Mouse (Mus musculus) left cerebral cortex, postnatal 4 days (tissue): ENCODE measurements around the gene Gmpr2. TPM values are rescaled to one million over a fixed set of nuclear protein-coding genes. Genes with fewer than 3 reads are reported as not detected.

Experiments used
- DNase-seq: peaks from one replicate; pipeline ENCODE4 v3.0.0-alpha.2; 2022
- intact Hi-C: fragments of 180-260 bp; cut with DNase I; formaldehyde crosslinking; loops from one replicate; pipeline ENCODE4 v1.15.1; 2025
- total RNA-seq, 2 experiments: library from RNA; stranded (reverse); gene quantifications; 2 replicates each; pipeline ENCODE4 v1.2.3; 2021

Gene Gmpr2
- total RNA-seq, 2 experiments from 2014 or later: 33.8 to 35.4 TPM

DNA sequence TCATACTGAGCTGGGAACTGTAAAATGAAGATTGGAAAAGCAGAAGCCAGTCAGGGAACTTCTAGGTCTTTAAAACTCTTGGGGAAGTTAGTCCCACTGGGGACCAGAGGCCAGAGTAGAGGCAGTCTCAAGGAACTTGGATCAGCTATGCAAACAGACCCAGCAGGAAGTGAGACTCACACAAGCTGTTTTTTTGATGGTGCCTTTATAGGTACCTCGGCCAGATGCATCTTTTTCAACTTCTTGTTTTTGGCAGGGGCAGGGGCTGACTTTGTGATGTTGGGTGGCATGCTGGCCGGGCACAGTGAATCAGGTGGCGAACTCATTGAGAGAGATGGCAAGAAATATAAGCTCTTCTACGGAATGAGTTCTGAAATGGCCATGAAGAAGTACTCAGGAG, 5.9 kb downstream of the Gmpr2 start:
- intact Hi-C loops: no loop called here
- DNase-seq: no peak

DNA sequence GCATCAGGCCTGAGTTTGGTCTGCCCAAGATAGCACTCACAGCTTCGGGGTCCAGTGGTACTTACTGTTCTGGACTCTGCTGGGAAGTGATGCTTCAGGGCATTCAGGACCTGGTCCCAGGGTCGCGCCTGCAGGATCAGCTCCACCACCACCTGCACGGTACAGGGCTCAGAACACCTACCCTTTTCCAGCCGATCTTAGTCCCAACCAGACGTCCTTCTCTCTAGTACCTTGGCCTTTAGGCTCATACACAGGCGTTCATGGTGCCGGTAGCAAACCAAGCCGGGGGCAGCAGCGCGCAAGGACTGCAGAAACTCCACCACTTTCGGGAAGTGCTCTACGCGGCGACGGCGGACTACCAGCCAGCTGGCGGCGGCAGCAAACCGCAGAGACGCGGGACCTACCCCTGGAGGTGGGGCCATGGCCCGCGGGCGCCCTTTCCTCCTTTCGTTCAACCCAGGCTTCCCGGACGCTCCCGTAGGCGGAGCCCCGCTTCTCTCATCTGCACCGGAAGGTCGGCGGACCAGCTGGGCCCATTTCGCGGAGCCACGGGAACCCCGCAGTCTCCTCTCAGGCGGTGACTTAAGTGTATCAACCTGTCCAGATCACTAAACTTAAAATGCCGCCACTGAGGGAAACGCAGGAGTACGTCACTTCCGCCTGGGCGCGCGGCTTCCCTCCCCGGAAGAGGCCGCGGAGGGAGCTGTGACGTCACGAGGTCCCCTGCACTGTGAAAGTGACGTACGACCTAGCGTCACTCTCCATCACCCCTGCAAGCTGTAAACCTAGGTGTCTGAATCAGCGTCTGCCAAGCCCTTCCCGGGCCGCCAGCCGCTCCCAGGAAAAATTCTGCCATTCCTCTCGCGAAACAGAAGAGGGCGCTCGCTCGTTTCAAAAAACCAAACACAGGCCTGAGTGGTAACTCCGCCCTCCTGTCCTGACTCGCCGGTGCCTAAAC, 9.7 kb downstream of the Gmpr2 start, which contains the start of gene Tinf2:
Tinf2 (minus strand) TSS at position 661 of the 958 bp plus-strand sequence.
- DNase-seq: peak; percentile 95
- intact Hi-C loops: loop anchor here (10.0 kb wide), 1 partner anchor 223 kb away; the partner anchor contains the start of gene Sdr39u1

DNA sequence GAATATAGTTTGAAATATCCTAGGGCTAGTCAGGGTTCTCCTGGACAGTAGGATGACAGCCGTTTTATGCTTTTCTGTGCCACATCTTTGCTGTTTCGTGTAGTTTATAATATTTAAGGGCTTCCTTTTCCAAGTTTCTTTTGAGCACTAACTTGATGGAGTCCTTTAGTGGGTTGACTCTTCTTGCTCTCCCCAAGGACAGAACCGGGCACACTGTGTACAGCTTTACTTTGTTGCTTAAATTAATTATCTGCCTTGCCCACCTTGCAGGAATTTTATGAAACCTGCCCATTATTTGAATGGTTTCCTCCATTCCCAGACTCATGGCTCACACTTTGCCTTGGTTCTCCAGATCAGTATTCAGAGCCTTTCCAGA, 10.4 kb downstream of the Gmpr2 start:
- intact Hi-C loops: loop anchor here (10.0 kb wide), 1 partner anchor 223 kb away; the partner anchor contains the start of gene Sdr39u1
- no peak for DNase-seq

DNA sequence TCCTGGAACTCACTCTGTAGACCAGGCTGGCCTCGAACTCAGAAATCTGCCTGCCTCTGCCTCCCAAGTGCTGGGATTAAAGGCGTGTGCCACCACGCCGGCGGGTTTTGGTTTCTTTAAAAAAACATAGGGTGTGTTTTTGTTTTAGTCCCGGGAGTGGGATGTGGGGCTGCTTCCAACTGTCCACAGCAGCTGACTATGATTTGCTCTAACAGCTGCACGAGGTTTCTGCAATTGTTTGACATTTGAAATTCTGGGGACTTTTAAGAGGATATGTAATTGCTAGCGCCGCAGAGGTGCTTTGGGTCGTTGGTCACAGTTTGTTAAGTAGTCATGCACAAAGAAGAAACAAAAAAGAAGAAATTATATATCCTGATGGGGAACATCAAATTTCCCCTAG, 17.7 kb downstream of the Gmpr2 start:
- intact Hi-C loops: loop anchor here (10.0 kb wide), 1 partner anchor 215 kb away; the partner anchor contains the start of gene Sdr39u1
- DNase-seq: no peak

DNA sequence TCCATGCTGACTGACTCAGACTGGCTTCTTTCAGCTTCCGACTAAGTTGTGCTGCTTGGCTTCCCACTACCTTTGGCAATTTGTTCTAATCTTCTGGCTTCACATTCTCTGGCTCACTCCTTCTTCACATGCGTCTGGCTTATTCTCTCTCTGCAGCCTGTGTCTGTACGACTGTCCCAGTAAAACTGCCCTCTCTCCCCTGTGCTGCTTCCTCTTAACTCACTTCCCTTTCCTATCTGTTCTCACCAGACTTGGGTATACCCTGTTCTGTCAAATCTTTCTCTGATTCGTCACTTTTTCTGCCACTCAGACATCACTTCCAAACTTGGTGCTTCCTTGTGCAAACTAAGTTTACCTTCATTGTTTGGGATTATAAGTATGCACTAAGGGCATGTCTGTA, 25.5 kb downstream of the Gmpr2 start:
- no peak for DNase-seq
- intact Hi-C loops: no loop called here

DNA sequence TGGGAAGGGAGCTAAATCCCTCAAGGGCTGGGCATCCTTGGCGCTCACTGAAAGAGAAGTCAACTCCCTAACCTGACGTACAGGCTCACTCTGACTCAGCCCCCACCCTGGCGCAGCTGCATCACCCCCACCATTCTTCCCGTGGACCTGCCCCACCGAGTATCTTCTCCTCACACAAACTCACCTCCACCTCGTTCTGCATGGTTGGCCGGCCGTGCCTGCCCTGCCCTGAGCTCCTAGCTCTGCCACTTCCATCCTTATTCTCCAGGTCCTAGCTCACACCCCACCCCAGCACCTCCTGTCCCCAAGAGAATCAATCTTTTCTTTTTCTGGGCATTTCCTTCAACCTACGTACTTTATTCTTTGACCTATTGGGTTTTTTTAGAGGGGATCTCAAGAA, 29.4 kb downstream of the Gmpr2 start:
- intact Hi-C loops: no loop called here

DNA sequence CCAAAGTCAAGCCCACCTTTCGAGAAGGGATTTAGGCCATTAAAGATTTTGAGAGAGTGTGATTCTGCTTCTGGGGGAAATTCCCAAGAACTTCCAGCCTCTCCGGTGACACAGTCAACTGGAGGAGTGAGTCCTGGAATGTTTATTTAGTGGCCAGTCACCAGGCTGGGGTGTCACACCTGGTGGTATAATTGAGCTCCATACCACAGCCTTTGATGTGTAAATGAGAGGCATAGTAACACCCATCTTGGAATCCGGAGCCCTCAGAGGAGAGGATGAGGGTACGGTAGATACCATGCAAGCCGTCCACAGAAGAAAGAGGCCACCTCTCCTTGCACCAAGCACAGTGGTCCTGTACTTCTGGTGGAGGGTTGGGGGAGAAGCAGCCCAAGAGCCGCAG, 31.0 kb downstream of the Gmpr2 start:
- intact Hi-C loops: no loop called here
- no peak for DNase-seq

More for the DNA sequence above, 29.4 kb downstream of the Gmpr2 start:
- no peak for DNase-seq

DNA sequence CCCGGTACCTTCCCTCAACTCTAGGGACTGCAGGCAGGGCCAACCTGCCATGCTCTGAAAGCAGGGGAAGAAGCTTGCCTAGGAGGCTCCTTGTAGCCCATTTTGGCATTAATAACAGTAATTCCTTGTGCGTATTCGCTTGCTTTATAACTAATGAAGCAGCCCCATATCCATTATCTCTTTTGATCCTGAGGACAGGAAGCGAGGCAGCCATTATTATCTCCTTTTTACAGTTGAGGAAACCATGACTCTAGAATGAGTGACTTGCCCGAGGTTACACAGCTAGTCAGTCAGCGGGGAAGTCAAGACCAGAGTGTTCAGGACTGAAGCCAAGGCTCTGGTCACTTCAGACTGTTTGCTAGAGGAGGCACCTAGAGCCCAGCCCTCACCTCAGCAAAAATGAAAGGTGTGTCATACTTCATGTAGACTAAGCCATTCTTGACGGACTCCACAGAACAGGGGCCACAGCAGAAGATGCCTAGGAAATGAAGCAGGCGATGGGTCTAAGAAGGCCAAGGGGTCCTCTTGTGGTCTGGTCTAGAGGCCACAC, 34.4 kb downstream of the Gmpr2 start:
- intact Hi-C loops: no loop called here
- DNase-seq: no peak

DNA sequence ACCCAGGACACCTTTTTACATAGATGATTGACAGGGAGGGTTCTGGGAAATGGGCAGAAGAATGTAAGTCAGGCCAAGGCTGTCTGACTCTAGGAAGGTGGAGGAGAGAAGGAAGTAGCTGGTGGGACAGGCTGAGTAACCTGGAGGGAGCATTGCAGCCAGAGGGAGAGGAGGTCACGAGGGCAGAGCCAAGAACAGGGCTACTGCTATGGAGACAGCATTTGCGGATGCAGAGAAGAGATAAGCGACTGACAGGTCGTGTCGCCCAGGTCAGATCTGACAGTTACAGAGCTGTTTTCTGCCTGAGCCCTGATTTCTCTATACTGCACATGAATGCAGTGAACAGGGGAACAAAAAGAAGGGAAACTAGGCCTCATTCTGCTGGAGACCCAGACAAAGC, 35.7 kb downstream of the Gmpr2 start:
- intact Hi-C loops: no loop called here
- no peak for DNase-seq

DNA sequence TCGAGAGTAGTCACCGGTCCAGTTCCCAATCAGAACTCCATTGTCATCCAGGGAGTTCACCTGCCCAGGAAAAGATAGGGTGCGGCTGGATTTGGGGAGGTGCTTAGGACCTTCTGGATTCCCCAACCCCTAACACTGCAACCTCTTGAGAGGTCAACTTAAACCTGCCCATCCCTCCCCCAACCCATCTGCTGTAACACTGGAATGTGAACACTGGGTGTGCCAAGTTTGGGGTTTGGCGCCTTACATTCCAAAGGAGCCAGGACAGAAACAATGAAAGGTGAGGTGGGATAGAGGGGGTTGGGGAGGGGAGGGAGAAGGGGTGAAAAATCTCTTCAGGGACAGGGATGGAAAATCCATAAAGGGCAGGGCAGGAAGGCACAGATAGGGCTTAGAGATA, 37.8 kb downstream of the Gmpr2 start:
- DNase-seq: no peak
- intact Hi-C loops: no loop called here

DNA sequence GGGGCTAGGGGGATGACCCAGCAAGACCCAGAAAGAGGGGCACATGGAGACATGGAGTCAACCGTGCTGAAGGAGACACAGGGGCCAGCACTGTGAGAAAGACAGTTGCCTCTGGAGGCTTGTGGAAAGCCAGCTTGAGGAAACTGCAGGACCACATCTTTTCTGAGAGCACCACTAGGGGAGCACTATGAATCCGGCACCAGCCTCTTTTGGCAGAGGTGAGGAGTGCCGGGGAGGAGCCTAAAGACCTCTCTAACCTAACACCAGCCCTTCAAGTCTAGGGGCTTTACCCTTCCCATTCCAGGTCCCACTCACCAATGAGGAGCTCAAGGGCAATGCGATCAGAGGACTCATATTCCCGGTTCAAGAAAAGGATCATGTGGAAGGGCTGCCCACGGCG, 40.0 kb downstream of the Gmpr2 start:
- intact Hi-C loops: no loop called here
- DNase-seq: no peak

DNA sequence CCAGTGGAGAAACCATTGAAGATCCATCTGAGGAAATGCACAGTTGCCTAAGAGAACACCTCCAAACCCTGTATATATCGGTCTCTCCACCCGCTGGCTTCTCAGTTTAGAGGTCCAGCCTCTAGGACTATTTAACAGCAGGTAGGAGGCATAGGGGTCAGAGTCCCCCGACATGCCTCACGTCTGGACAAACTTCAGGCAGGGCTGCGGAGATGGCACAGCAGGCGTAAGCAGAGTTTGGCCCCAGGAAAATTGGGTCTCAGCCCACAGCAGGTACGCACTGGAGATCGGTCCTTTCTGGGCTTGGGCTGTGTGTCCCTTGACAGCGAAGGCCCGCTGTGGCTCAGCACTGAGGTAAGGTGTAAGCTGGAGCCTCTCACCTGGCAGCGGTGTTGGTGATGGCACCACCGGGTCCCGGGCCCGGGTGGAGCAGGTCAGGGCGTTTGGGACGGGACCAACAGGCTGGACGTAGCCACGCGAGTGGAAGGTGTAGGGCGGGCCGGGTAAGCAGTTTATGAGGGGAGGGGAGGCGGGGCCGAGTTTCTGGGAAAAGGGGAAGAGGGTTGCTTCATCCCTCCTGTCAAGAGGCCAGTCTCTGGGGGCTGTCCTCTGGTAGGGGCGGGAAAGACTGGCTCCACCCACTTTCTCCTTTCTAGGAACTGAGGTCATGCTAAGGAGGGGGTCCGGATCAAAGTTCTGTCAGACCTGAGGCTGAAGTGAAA, 41.4 kb downstream of the Gmpr2 start:
- intact Hi-C loops: no loop called here
- no peak for DNase-seq

DNA sequence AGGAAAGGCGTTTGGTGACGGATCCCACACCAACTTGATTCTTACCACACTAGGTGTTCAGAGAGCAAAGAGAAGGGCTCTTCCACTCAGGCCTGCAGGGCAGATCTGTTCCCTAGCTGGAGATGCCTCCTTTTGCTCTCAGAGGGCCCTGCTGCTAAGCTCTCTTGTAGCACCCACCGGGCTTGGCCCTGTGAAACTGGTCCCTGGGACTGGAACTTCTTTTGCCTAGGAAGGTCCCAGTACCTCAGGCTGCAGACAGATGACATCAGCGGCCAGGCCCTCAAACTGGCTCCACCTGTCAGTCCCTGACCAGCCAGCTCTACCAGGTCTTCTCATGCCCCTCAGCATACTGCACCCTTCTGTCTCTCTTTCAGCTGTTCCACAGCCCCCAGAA, 42.0 kb downstream of the Gmpr2 start, which contains the start of gene Tgm1:
Tgm1 (minus strand) TSS at position 198 of the 394 bp plus-strand sequence.
- DNase-seq: no peak
- intact Hi-C loops: no loop called here

DNA sequence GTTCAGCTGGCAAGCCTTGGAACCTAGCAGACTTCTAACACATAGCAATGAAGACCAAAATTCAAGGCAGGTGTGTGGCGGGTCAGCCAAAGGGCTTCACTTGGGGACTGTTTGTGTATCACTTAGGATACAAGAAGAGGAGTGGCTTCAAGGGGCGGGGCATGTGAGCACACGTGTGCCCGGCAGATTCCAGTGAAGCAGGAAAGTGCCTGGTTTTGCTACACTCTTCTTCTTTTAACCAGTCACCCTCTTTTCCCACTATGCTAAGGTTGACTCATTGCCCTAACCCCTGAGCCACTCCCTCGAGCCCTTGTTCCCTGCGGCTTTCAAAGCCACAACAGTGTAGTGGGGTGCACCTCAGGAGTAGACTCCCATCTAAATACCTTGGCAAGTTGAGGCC, 43.2 kb downstream of the Gmpr2 start:
- intact Hi-C loops: no loop called here
- DNase-seq: no peak

DNA sequence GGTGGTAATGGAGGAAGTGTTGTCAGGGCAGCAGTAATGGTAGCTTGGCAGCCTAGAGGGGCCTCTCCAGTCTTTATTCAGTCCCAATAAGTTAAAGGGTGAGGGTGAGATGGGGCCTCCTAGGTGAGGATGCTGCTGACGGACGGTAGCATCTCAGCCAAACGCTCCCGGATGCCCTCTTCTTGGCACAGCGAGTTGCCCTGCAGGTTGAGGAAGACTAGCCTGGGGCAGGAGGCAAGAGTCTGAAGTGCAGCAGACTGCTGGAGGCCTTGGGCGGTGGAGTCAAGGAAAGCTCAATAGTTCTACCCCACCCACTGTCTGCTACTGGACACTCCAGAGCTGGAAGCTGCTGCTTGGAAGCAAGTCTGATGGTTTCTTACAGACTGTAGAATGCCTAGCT, 44.5 kb downstream of the Gmpr2 start:
- DNase-seq: no peak
- intact Hi-C loops: no loop called here

DNA sequence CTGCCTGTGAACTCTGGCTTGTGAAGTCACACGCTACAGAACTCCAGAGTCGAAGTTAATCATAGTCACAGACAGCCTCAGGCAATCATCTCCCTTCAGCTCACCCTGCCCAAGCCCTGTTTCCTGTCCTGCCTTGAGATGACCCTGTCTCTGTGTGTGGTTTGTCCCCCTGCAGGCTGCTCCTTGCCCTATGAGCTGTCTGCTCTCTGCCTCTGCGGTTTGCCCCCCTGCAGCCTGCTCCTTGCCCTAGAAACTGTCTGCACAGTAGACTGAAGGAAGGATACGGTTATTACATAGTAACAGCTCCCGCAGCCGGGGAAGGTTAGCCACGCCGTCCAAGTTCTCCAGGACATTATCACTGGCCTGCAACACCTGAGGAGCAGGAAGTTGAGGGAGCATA, 45.1 kb downstream of the Gmpr2 start:
- no peak for DNase-seq
- intact Hi-C loops: no loop called here

DNA sequence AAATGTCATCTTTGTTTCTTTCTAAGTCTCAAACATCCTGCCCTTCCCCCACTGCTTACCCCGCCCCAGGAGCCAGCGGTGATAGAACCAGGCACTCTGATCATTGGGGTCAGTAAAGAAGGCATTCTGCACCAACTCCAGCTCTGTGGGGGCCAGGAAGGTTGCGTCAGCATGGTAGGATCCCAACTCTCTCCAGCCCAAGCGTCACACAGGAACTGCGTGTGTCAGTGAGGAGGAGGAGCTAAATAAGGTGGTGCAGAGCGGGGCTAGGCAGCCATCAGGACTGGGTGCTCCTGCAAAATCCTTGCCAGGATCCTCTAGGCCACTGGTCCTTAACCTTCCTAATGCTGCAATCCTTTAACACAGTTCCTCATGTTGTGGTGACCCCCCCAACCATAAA, 48.0 kb downstream of the Gmpr2 start:
- intact Hi-C loops: no loop called here
- DNase-seq: no peak

DNA sequence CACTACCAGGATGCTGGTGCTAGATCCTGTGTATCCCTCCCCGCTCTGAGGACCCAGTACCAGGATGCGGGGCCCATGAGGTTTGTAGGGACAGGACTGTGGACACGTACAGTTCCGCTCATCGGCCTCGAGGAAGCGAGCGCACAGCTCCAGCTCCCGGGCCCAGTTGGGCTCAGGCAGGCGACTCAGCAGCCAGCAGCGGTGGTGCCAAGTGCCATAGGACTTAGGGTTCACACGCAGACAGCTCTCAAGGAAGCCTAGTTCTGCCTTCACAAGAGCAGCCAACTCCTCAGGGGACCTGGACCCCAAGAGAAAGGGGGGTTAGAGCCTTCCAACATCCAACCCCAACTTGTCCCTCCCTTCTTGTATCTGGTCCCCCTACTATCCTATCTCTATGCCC, 48.9 kb downstream of the Gmpr2 start:
- intact Hi-C loops: no loop called here
- DNase-seq: no peak

DNA sequence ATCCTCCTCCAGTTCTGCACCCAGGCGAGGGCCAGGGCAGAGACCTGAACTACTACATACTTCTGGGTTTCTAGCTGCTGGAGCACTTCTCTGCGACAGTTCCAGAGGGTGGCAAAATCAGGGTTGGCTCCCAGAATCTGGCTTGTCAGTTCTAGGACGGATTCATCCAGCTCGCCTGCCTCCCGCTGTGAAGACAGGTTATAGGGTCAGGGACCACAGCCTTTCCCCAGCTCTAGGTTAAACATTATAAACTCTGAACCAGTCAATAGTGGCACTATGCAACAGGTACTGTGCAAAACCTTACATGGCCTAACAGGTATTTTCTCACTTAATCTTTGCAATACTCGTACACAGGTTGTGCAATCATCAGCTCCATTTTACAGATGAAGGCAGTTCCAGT, 49.3 kb downstream of the Gmpr2 start:
- intact Hi-C loops: no loop called here
- DNase-seq: no peak

DNA sequence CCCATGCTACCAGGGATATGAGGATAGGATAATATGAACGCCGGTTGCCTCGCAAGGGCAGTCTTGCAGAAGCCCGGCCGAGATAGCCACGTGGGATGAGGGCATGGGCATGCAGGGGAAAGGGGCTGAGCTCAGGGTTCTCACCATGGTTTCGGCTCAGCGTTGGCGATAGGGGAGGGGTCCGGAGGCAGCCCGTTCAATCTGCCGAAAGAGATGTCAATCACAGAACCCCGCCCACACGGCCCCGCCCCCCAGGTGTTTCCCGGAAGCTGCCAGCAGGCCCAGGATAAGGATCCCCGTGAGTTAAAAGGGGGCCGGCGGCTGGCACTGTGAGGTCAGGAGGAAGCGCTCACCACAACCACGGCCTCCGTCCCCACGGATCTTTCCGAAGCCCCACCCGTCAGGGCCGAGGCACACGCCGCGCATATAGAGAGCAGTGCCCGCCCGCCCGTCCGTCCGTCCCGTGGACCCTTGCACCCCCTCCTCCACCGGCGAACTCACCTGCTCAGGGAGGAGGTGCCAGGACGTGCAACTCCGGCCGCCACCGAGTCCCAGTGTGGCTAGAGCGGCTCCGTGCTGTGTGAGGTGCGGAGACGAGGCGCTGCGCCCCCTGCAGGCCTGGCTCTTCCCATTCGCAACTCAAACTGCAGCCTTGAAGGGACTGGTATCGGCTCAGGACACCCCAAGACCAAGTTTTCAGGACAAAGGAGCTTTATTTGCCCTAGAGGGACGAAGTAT, 50.1 kb downstream of the Gmpr2 start, which contains the start of gene Rabggta:
Rabggta (minus strand) TSS at position 564 of the 738 bp plus-strand sequence.
- DNase-seq: peak; percentile 95
- intact Hi-C loops: no loop called here
